Mouse (Mus musculus): ENCODE results near the gene Sardh.

The Sardh gene

GRCm38 (mm10) chr2:27226572-27226971 is 21.6 kb downstream of the Sardh start:
- DNase-seq (ENCODE audit: low read depth, low spot score), result no peak

GRCm38 (mm10) chr2:27223012-27223421 is 25.1 kb downstream of the Sardh start:
- no peak for DNase-seq (ENCODE audit: low read depth, low spot score)

GRCm38 (mm10) chr2:27218569-27218968 is 29.6 kb downstream of the Sardh start:
- no peak for DNase-seq (ENCODE audit: low read depth, low spot score)

- DNase-seq (ENCODE audit: low read depth, low spot score), result no peak
Measured at GRCm38 (mm10) chr2:27218121-27218544, 30.0 kb downstream of the Sardh start.

GRCm38 (mm10) chr2:27215537-27215936 is 32.6 kb downstream of the Sardh start:
- no peak for DNase-seq (ENCODE audit: low read depth, low spot score)

- DNase-seq (ENCODE audit: low read depth, low spot score), result no peak
Measured at GRCm38 (mm10) chr2:27211966-27212893, 35.9 kb downstream of the Sardh start.

GRCm38 (mm10) chr2:27210676-27211210 is 37.4 kb downstream of the Sardh start:
- no peak for DNase-seq (ENCODE audit: low read depth, low spot score)

- peak; percentile 59 for DNase-seq (ENCODE audit: low read depth, low spot score)
Measured at GRCm38 (mm10) chr2:27210255-27210654, 37.9 kb downstream of the Sardh start.

GRCm38 (mm10) chr2:27209816-27210215 is 38.3 kb downstream of the Sardh start:
- DNase-seq (ENCODE audit: low read depth, low spot score), result no peak

- no peak for DNase-seq (ENCODE audit: low read depth, low spot score)
Measured at GRCm38 (mm10) chr2:27209370-27209769, 38.8 kb downstream of the Sardh start.

GRCm38 (mm10) chr2:27207126-27207525 is 41.0 kb downstream of the Sardh start:
- DNase-seq (ENCODE audit: low read depth, low spot score), result no peak

GRCm38 (mm10) chr2:27206128-27206797 is 41.9 kb downstream of the Sardh start:
- no peak for DNase-seq (ENCODE audit: low read depth, low spot score)

GRCm38 (mm10) chr2:27205666-27206065 is 42.5 kb downstream of the Sardh start:
- no peak for DNase-seq (ENCODE audit: low read depth, low spot score)

- no peak for DNase-seq (ENCODE audit: low read depth, low spot score)
Measured at GRCm38 (mm10) chr2:27200586-27200985, 47.6 kb downstream of the Sardh start.

- DNase-seq (ENCODE audit: low read depth, low spot score), result peak; percentile 37
Measured at GRCm38 (mm10) chr2:27198551-27199246, 49.4 kb downstream of the Sardh start.

GRCm38 (mm10) chr2:27189994-27190393 is 58.1 kb downstream of the Sardh start:
- DNase-seq (ENCODE audit: low read depth, low spot score), result no peak

GRCm38 (mm10) chr2:27187531-27187930 is 60.6 kb downstream of the Sardh start:
- peak; percentile 87 for DNase-seq (ENCODE audit: low read depth, low spot score)

- DNase-seq (ENCODE audit: low read depth, low spot score), result no peak
Measured at GRCm38 (mm10) chr2:27183734-27184133, 64.4 kb downstream of the Sardh start.

- DNase-seq (ENCODE audit: low read depth, low spot score), result no peak
Measured at GRCm38 (mm10) chr2:27181907-27182306, 66.2 kb downstream of the Sardh start.

GRCm38 (mm10) chr2:27179101-27179500 is 69.0 kb downstream of the Sardh start:
- DNase-seq (ENCODE audit: low read depth, low spot score), result no peak

- DNase-seq (ENCODE audit: low read depth, low spot score), result no peak
Measured at GRCm38 (mm10) chr2:27175696-27176267, 72.4 kb downstream of the Sardh start.

Data from A20 (cell line).